Mouse (Mus musculus) spleen, adult 2 months (tissue): ENCODE data around the gene Fads1. TPM values are rescaled to one million over a fixed set of nuclear protein-coding genes. Genes with fewer than 3 reads are reported as not detected.

Experiments used
- DNase-seq, 2 experiments: peaks; one replicate each; pipeline versions ENCODE4 v3.0.0 to v3.0.0-alpha.2; 2012 to 2021; ENCODE audit warnings: low spot score in 2 of 2, low read depth in 1 of 2
- H3K27ac ChIP-seq: fragments of 200-500 bp; 2 replicates; pipeline ENCODE4 v1.5.1; 2012; ENCODE audit warnings: low read length, inconsistent platforms; ENCODE audit not compliant: insufficient read depth
- H3K27me3 ChIP-seq: fragments of 200-500 bp; 2 replicates; pipeline ENCODE4 v1.6.1; 2012; ENCODE audit warnings: mild to moderate bottlenecking, moderate library complexity, low read length, inconsistent platforms; ENCODE audit not compliant: control insufficient read depth, insufficient read depth
- H3K36me3 ChIP-seq: fragments of 200-500 bp; 2 replicates; pipeline ENCODE4 v1.6.1; 2012; ENCODE audit warnings: mild to moderate bottlenecking, low read length, inconsistent platforms; ENCODE audit not compliant: control insufficient read depth, insufficient read depth
- H3K4me1 ChIP-seq: fragments of 200-500 bp; 2 replicates; pipeline ENCODE4 v1.6.1; 2011; ENCODE audit warnings: inconsistent platforms; ENCODE audit not compliant: control insufficient read depth, insufficient read depth, insufficient read length
- H3K4me3 ChIP-seq: fragments of 200-500 bp; 2 replicates; pipeline ENCODE4 v1.5.1; 2011; ENCODE audit warnings: mild to moderate bottlenecking, inconsistent platforms; ENCODE audit not compliant: insufficient read depth, insufficient read length; ENCODE audit errors: extremely low read depth
- CTCF ChIP-seq: fragments of 200-500 bp; IDR thresholded peaks from 2 replicates; pipeline ENCODE4 v1.5.1; 2011; ENCODE audit warnings: mild to moderate bottlenecking, inconsistent platforms; ENCODE audit not compliant: insufficient read depth, insufficient read length, insufficient replicate concordance; ENCODE audit errors: extremely low read depth
- POLR2A ChIP-seq: fragments of 200-500 bp; IDR thresholded peaks from 2 replicates; pipeline ENCODE4 v1.6.1; 2011; ENCODE audit warnings: low read depth, low read length, inconsistent platforms
- WGBS: fragments of 180-500 bp; shearing (Covaris S2); methylation state at CpG from one replicate; pipeline ENCODE4 v1.1.7; 2018; 5-methylcytosine and 5-hydroxymethylcytosine counted together
- polyA plus RNA-seq: library from polyadenylated mRNA; depleted of rRNA; stranded (reverse); fragments of >200 nt; gene quantifications from 2 replicates; pipeline ENCODE4 v1.2.3, GENCODE M21; 2012

Fads1 gene
- polyA plus RNA-seq, 1 experiment = 17.8 TPM

DNA sequence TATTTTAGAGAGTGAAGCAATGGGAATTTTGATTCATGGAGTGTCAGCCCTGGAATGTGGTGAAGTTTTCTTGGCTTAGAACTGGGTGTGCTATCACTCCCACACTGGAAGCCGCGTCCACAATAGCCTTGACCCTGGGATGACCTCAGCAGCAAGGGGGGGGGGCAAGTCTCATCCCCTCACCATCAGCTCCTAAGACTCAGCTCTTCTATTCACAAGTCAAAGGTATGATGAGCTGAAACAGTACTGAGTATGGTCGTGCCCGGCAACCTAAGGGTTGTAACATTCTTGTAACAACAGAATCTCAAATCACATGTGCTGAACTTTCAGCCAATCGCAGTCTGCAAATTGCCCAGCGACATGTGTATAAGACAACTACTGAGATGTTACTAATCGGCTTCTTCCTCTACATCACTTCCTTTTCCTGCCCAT is 5.7 kb upstream of the Fads1 start:
- DNase-seq = no peak
- Histone ChIP-seq H3K27ac (no peak overlapping the region), H3K4me3 (no peak overlapping the region), H3K4me1 (peaks cover 6% of the 10 kb centered on the region; the same call in 1 of the 2 replicates), H3K36me3 (no peaks in the 10 kb centered on the region), H3K27me3 (no peaks in the 10 kb centered on the region)
- TF ChIP-seq POLR2A = no peak
- TF ChIP-seq CTCF = no peak
- WGBS = 39% methylated on average over 7 of the region's 7 CpGs

DNA sequence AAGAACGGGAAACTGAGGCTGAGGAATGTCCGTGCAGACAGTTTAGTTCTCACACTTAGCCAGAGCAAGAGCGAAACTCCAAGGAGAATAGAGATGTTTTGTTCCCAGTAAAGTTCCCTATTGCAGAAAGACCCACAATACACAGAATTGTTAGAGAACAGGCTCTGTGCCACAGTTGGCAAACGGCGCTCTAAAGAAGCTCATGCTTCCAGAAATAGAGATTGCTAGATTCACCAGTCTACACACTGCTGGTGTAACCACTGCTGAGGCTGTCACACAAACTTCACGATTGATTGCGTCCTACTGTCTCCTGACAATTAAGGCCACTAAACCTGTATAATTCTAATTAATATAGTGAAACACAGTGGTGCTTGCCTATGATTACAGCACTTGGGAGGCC is 1.5 kb upstream of the Fads1 start:
- 92% methylated on average over 7 of the region's 7 CpGs for WGBS
- Histone ChIP-seq H3K27me3 (no peaks in the 10 kb centered on the region), H3K4me1 (no peaks in the 10 kb centered on the region; the same call in 1 of the 2 replicates), H3K4me3 (no peak overlapping the region), H3K27ac (no peak overlapping the region), H3K36me3 (no peaks in the 10 kb centered on the region)
- no peak for DNase-seq
- TF ChIP-seq CTCF (no peak), POLR2A (no peak)

GRCm38 (mm10) chr19:10182142-10182541 is 546 bp upstream of the Fads1 start:
- Histone ChIP-seq H3K36me3 (no peaks in the 10 kb centered on the region), H3K4me3 (peak overlapping the region; percentile 72), H3K27me3 (no peaks in the 10 kb centered on the region), H3K27ac (no peak overlapping the region), H3K4me1 (no peaks in the 10 kb centered on the region; the same call in 1 of the 2 replicates)
- TF ChIP-seq CTCF = no peak
- TF ChIP-seq POLR2A = no peak
- DNase-seq = no peak
- WGBS = 27% methylated on average over 7 of the region's 7 CpGs

DNA sequence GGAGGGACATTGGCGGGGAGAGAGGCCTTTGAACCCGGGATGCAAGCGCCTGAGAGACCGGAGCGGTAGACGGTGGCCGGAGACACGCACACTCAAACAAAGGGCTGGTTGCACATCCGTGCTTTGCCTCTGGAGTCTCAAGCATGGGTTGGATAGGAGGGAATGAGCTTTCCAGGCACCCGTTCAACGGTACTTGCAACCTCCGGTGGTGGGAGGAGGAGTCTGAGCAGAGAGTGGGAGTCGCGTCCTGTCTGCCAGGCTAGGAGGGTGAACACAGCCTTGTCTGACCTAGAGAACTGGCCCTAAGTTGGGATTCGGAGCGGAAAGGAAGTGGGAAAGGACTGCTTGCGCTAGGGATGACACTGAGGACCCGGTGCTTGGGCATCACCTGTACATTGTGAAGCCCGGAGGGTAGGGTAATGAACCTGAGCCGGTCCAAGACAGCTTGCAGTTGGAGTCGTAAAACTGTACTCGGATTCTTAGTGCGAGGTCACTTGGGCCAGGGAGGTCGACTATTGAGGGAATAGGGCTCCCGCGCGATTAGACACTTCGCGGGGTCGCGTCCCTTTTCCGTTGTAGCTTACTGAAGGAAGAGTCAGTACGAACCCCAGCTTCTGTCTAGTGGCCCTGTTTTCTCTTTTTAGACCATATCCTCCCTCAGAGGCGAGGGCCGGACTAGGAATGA is 753 bp downstream of the Fads1 start:
- Histone ChIP-seq H3K4me3 (peak overlapping the region; percentile 72), H3K27ac (peak overlapping the region; percentile 53), H3K36me3 (no peaks in the 10 kb centered on the region), H3K27me3 (no peaks in the 10 kb centered on the region), H3K4me1 (no peaks in the 10 kb centered on the region; the same call in 1 of the 2 replicates)
- no peak for DNase-seq
- no peak for TF ChIP-seq POLR2A
- no peak for TF ChIP-seq CTCF
- 5% methylated on average over 35 of the region's 35 CpGs for WGBS

- DNase-seq = no peak
- H3K4me3 ChIP-seq = no peak overlapping the region
- H3K27me3 ChIP-seq = no peaks in the 10 kb centered on the region
- no peaks in the 10 kb centered on the region; the same call in 1 of the 2 replicates for H3K4me1 ChIP-seq
- WGBS = 70% methylated on average over 12 of the region's 12 CpGs
- H3K27ac ChIP-seq = no peak overlapping the region
- TF ChIP-seq CTCF (no peak), POLR2A (no peak)
- H3K36me3 ChIP-seq = no peaks in the 10 kb centered on the region
Observed at GRCm38 (mm10) chr19:10184096-10184495, 1.4 kb downstream of the Fads1 start.

GRCm38 (mm10) chr19:10185876-10186275 is 3.2 kb downstream of the Fads1 start:
- TF ChIP-seq POLR2A (no peak), CTCF (no peak)
- Histone ChIP-seq H3K27me3 (no peaks in the 10 kb centered on the region), H3K27ac (no peak overlapping the region), H3K4me3 (no peak overlapping the region), H3K36me3 (no peaks in the 10 kb centered on the region; the same call in 1 of the 2 replicates), H3K4me1 (no peaks in the 10 kb centered on the region; the same call in 1 of the 2 replicates)
- WGBS = 95% methylated on average over 3 of the region's 3 CpGs
- no peak for DNase-seq

- TF ChIP-seq CTCF = no peak
- TF ChIP-seq POLR2A = no peak
- H3K4me1 ChIP-seq = no peaks in the 10 kb centered on the region; the same call in 1 of the 2 replicates
- DNase-seq = no peak
- H3K27ac ChIP-seq = no peak overlapping the region
- no peak overlapping the region for H3K4me3 ChIP-seq
- no peaks in the 10 kb centered on the region for H3K27me3 ChIP-seq
- 97% methylated on average over 8 of the region's 8 CpGs for whole genome bisulfite sequencing
- no peaks in the 10 kb centered on the region; the same call in 1 of the 2 replicates for H3K36me3 ChIP-seq
Observed at GRCm38 (mm10) chr19:10186569-10186968, 3.9 kb downstream of the Fads1 start.
